Mouse (Mus musculus): ENCODE results near the gene Kdm4b. TPM values are rescaled to one million over a fixed set of nuclear protein-coding genes. Genes with fewer than 3 reads are reported as not detected.

Gene Kdm4b
- polyA plus RNA-seq, 1 experiment from 2014 or later = 24.1 TPM

- WGBS = 1% methylated on average over 46 of the region's 47 CpGs
- Histone ChIP-seq H3K36me3 (ENCODE audit: control insufficient read depth, insufficient read depth, low read length) (peaks cover 67% of the 10 kb centered on the region), H3K4me2 (ENCODE audit: low read length) (peak overlapping the region; percentile 91), H3K4me3 (ENCODE audit: control insufficient read depth in 1 of 2, insufficient read depth in 1 of 2, low read depth in 1 of 2, low read length in 2 of 2) (peak overlapping the region; percentile 38 to 46), H3K9me3 (ENCODE audit: control insufficient read depth, low read length) (no peaks in the 10 kb centered on the region), H3K4me1 (ENCODE audit: control insufficient read depth in 2 of 2, insufficient read depth in 2 of 2, low read length in 2 of 2) (peaks cover 7 to 9% of the 10 kb centered on the region in 2 experiments), H3K27me3 (ENCODE audit: control insufficient read depth, insufficient read depth, low read length) (no peaks in the 10 kb centered on the region; the same call in 1 of the 2 replicates), H3K27ac (replicated peaks in 1 of 2; ENCODE audit: control insufficient read depth in 1 of 2, insufficient read depth in 1 of 2, low read depth in 2 of 2, low read length in 2 of 2) (no peak overlapping the region), H3K9ac (ENCODE audit: low read length) (peak overlapping the region; percentile 71)
- peak; percentile 51; the same call in 1 of the 2 replicates for ATAC-seq (ENCODE audit: insufficient number of reproducible peaks, insufficient read depth, low FRiP score, low read depth)
Observed at GRCm38 (mm10) chr17:56425584-56425914, 99.7 kb downstream of the Kdm4b start.

GRCm38 (mm10) chr17:56425941-56426340, 100.1 kb downstream of the Kdm4b start:
- Histone ChIP-seq H3K27ac (replicated peaks in 1 of 2; ENCODE audit: control insufficient read depth in 1 of 2, insufficient read depth in 1 of 2, low read depth in 2 of 2, low read length in 2 of 2) (no peak overlapping the region), H3K9me3 (ENCODE audit: control insufficient read depth, low read length) (no peaks in the 10 kb centered on the region)

GRCm38 (mm10) chr17:56427857-56428256, 102.0 kb downstream of the Kdm4b start:
- H3K4me3 ChIP-seq (ENCODE audit: control insufficient read depth in 1 of 2, insufficient read depth in 1 of 2, low read depth in 1 of 2, low read length in 2 of 2) = no peak overlapping the region
- H3K27me3 ChIP-seq (ENCODE audit: control insufficient read depth, insufficient read depth, low read length) = no peaks in the 10 kb centered on the region; the same call in 1 of the 2 replicates
- H3K9me3 ChIP-seq (ENCODE audit: control insufficient read depth, low read length) = no peaks in the 10 kb centered on the region
- no peak for ATAC-seq (ENCODE audit: insufficient number of reproducible peaks, insufficient read depth, low FRiP score, low read depth)
- H3K4me2 ChIP-seq (ENCODE audit: low read length) = no peak overlapping the region
- H3K9ac ChIP-seq (ENCODE audit: low read length) = no peak overlapping the region
- H3K36me3 ChIP-seq (ENCODE audit: control insufficient read depth, insufficient read depth, low read length) = peaks cover 65% of the 10 kb centered on the region
- H3K27ac ChIP-seq (replicated peaks in 1 of 2; ENCODE audit: control insufficient read depth in 1 of 2, insufficient read depth in 1 of 2, low read depth in 2 of 2, low read length in 2 of 2) = no peak overlapping the region
- peaks cover 7 to 9% of the 10 kb centered on the region in 2 experiments for H3K4me1 ChIP-seq (ENCODE audit: control insufficient read depth in 2 of 2, insufficient read depth in 2 of 2, low read length in 2 of 2)
- WGBS = 74% methylated on average over 26 of the region's 28 CpGs

More at GRCm38 (mm10) chr17:56425941-56426340, 100.1 kb downstream of the Kdm4b start:
- Histone ChIP-seq H3K36me3 (ENCODE audit: control insufficient read depth, insufficient read depth, low read length) (peaks cover 65% of the 10 kb centered on the region), H3K4me3 (ENCODE audit: control insufficient read depth in 1 of 2, insufficient read depth in 1 of 2, low read depth in 1 of 2, low read length in 2 of 2) (peak overlapping the region; percentile 16 to 46; a peak in 3 of 4 replicates), H3K27me3 (ENCODE audit: control insufficient read depth, insufficient read depth, low read length) (no peaks in the 10 kb centered on the region; the same call in 1 of the 2 replicates), H3K4me2 (ENCODE audit: low read length) (peak overlapping the region; percentile 91), H3K4me1 (ENCODE audit: control insufficient read depth in 2 of 2, insufficient read depth in 2 of 2, low read length in 2 of 2) (peaks cover 7 to 9% of the 10 kb centered on the region in 2 experiments), H3K9ac (ENCODE audit: low read length) (peak overlapping the region; percentile 71)
- no peak for ATAC-seq (ENCODE audit: insufficient number of reproducible peaks, insufficient read depth, low FRiP score, low read depth)
- 40% methylated on average over 3 of the region's 3 CpGs for WGBS

- Histone ChIP-seq H3K9me3 (ENCODE audit: control insufficient read depth, low read length) (peaks cover 4% of the 10 kb centered on the region), H3K4me1 (ENCODE audit: control insufficient read depth in 2 of 2, insufficient read depth in 2 of 2, low read length in 2 of 2) (no peaks in the 10 kb centered on the region), H3K27ac (replicated peaks in 1 of 2; ENCODE audit: control insufficient read depth in 1 of 2, insufficient read depth in 1 of 2, low read depth in 2 of 2, low read length in 2 of 2) (no peak overlapping the region), H3K27me3 (ENCODE audit: control insufficient read depth, insufficient read depth, low read length) (no peaks in the 10 kb centered on the region; the same call in 1 of the 2 replicates), H3K9ac (ENCODE audit: low read length) (no peak overlapping the region), H3K4me3 (ENCODE audit: control insufficient read depth in 1 of 2, insufficient read depth in 1 of 2, low read depth in 1 of 2, low read length in 2 of 2) (no peak overlapping the region), H3K36me3 (ENCODE audit: control insufficient read depth, insufficient read depth, low read length) (peaks cover 78% of the 10 kb centered on the region), H3K4me2 (ENCODE audit: low read length) (no peak overlapping the region)
- WGBS = 89% methylated on average over 3 of the region's 3 CpGs
- no peak for ATAC-seq (ENCODE audit: insufficient number of reproducible peaks, insufficient read depth, low FRiP score, low read depth)
Observed at GRCm38 (mm10) chr17:56431582-56431981, 105.7 kb downstream of the Kdm4b start.

- Histone ChIP-seq H3K9ac (ENCODE audit: low read length) (no peak overlapping the region), H3K4me1 (ENCODE audit: control insufficient read depth in 2 of 2, insufficient read depth in 2 of 2, low read length in 2 of 2) (peaks cover 0 to 9% of the 10 kb centered on the region in 2 experiments; a peak in 2 of 4 replicates), H3K27ac (replicated peaks in 1 of 2; ENCODE audit: control insufficient read depth in 1 of 2, insufficient read depth in 1 of 2, low read depth in 2 of 2, low read length in 2 of 2) (no peak overlapping the region), H3K4me2 (ENCODE audit: low read length) (no peak overlapping the region), H3K4me3 (ENCODE audit: control insufficient read depth in 1 of 2, insufficient read depth in 1 of 2, low read depth in 1 of 2, low read length in 2 of 2) (no peak overlapping the region), H3K27me3 (ENCODE audit: control insufficient read depth, insufficient read depth, low read length) (no peaks in the 10 kb centered on the region), H3K36me3 (ENCODE audit: control insufficient read depth, insufficient read depth, low read length) (peaks cover 64% of the 10 kb centered on the region), H3K9me3 (ENCODE audit: control insufficient read depth, low read length) (peaks cover 14% of the 10 kb centered on the region)
- 86% methylated on average over 15 of the region's 15 CpGs for WGBS
- no peak for ATAC-seq (ENCODE audit: insufficient number of reproducible peaks, insufficient read depth, low FRiP score, low read depth)
Observed at GRCm38 (mm10) chr17:56439731-56440460, 114.0 kb downstream of the Kdm4b start.

- Histone ChIP-seq H3K9me3 (ENCODE audit: control insufficient read depth, low read length) (peaks cover 3% of the 10 kb centered on the region; the same call in 1 of the 2 replicates), H3K4me2 (ENCODE audit: low read length) (no peak overlapping the region), H3K27ac (replicated peaks in 1 of 2; ENCODE audit: control insufficient read depth in 1 of 2, insufficient read depth in 1 of 2, low read depth in 2 of 2, low read length in 2 of 2) (no peak overlapping the region), H3K4me1 (ENCODE audit: control insufficient read depth in 2 of 2, insufficient read depth in 2 of 2, low read length in 2 of 2) (peaks cover 0 to 9% of the 10 kb centered on the region in 2 experiments; a peak in 2 of 4 replicates), H3K9ac (ENCODE audit: low read length) (no peak overlapping the region), H3K36me3 (ENCODE audit: control insufficient read depth, insufficient read depth, low read length) (peaks cover 57% of the 10 kb centered on the region), H3K4me3 (ENCODE audit: control insufficient read depth in 1 of 2, insufficient read depth in 1 of 2, low read depth in 1 of 2, low read length in 2 of 2) (no peak overlapping the region), H3K27me3 (ENCODE audit: control insufficient read depth, insufficient read depth, low read length) (no peaks in the 10 kb centered on the region)
- ATAC-seq (ENCODE audit: insufficient number of reproducible peaks, insufficient read depth, low FRiP score, low read depth) = no peak
- WGBS = 80% methylated on average over 6 of the region's 6 CpGs
Observed at GRCm38 (mm10) chr17:56442316-56442715, 116.5 kb downstream of the Kdm4b start.

GRCm38 (mm10) chr17:56443341-56443795, 117.5 kb downstream of the Kdm4b start:
- Histone ChIP-seq H3K4me3 (ENCODE audit: control insufficient read depth in 1 of 2, insufficient read depth in 1 of 2, low read depth in 1 of 2, low read length in 2 of 2) (no peak overlapping the region), H3K27me3 (ENCODE audit: control insufficient read depth, insufficient read depth, low read length) (no peaks in the 10 kb centered on the region), H3K9ac (ENCODE audit: low read length) (no peak overlapping the region), H3K4me1 (ENCODE audit: control insufficient read depth in 2 of 2, insufficient read depth in 2 of 2, low read length in 2 of 2) (peaks cover 0 to 9% of the 10 kb centered on the region in 2 experiments; a peak in 2 of 4 replicates), H3K36me3 (ENCODE audit: control insufficient read depth, insufficient read depth, low read length) (peaks cover 61% of the 10 kb centered on the region), H3K4me2 (ENCODE audit: low read length) (no peak overlapping the region), H3K9me3 (ENCODE audit: control insufficient read depth, low read length) (no peaks in the 10 kb centered on the region), H3K27ac (replicated peaks in 1 of 2; ENCODE audit: control insufficient read depth in 1 of 2, insufficient read depth in 1 of 2, low read depth in 2 of 2, low read length in 2 of 2) (no peak overlapping the region)
- 84% methylated on average over 5 of the region's 5 CpGs for WGBS
- no peak for ATAC-seq (ENCODE audit: insufficient number of reproducible peaks, insufficient read depth, low FRiP score, low read depth)
